Mouse (Mus musculus) kidney, embryonic 14.5 days (tissue): ENCODE data around the gene Lrrfip1. TPM values are rescaled to one million over a fixed set of nuclear protein-coding genes. Genes with fewer than 3 reads are reported as not detected.

Experiments used
- ATAC-seq: fragments of 200-750 bp; cut with Nextera tagmentation; 2 replicates; pipeline ENCODE4 v1.8.0; 2017; ENCODE audit warnings: moderate number of reproducible peaks, mild to moderate bottlenecking, moderate TSS enrichment, moderate library complexity; ENCODE audit not compliant: low FRiP score, low TSS enrichment
- H3K27ac ChIP-seq: fragments of 300-500 bp; sonication (generic); 2 replicates; pipeline ENCODE4 v1.5.1; 2014; ENCODE audit warnings: low read depth, mild to moderate bottlenecking, low read length, moderate library complexity, mixed read lengths
- H3K27me3 ChIP-seq: fragments of 300-500 bp; sonication (generic); 2 replicates; pipeline ENCODE4 v1.6.1; 2014; ENCODE audit warnings: mild to moderate bottlenecking, low read length; ENCODE audit not compliant: control insufficient read depth, insufficient read depth
- H3K36me3 ChIP-seq: fragments of 300-500 bp; sonication (generic); 2 replicates; pipeline ENCODE4 v1.6.1; 2014; ENCODE audit warnings: low read length, mixed read lengths; ENCODE audit not compliant: control insufficient read depth, insufficient read depth
- H3K4me1 ChIP-seq: fragments of 300-500 bp; sonication (generic); 2 replicates; pipeline ENCODE4 v1.6.1; 2014; ENCODE audit warnings: low read length, mixed read lengths; ENCODE audit not compliant: control insufficient read depth, insufficient read depth
- H3K4me2 ChIP-seq: fragments of 300-500 bp; sonication (generic); replicated peaks from 2 replicates; pipeline ENCODE4 v1.6.1; 2014; ENCODE audit warnings: low read depth, mild to moderate bottlenecking, low read length
- H3K4me3 ChIP-seq: fragments of 300-500 bp; sonication (generic); 2 replicates; pipeline ENCODE4 v1.5.1; 2014; ENCODE audit warnings: mild to moderate bottlenecking, low read length
- H3K9ac ChIP-seq: fragments of 300-500 bp; sonication (generic); 2 replicates; pipeline ENCODE4 v1.6.1; 2014; ENCODE audit warnings: low read depth, mild to moderate bottlenecking, low read length, moderate library complexity
- H3K9me3 ChIP-seq: fragments of 300-500 bp; sonication (generic); 2 replicates; pipeline ENCODE4 v1.6.1; 2016; ENCODE audit warnings: low read length; ENCODE audit not compliant: control insufficient read depth
- WGBS: fragments of 180-500 bp; shearing (Covaris S2); extraction: QIAGEN DNeasy Blood & Tissue Kit; methylation state at CpG from one replicate; pipeline ENCODE4 v1.1.7; 2014; 5-methylcytosine and 5-hydroxymethylcytosine counted together
- polyA plus RNA-seq: library from polyadenylated mRNA; unstranded; fragments of >200 nt; fragmentation: Nextera tagmentation; extraction: Ambion mirVana; gene quantifications from 2 replicates; pipeline ENCODE4 v1.2.1, GENCODE M21; 2014

Lrrfip1 gene
- polyA plus RNA-seq, 1 experiment from 2014 or later, result 33.6 TPM

DNA sequence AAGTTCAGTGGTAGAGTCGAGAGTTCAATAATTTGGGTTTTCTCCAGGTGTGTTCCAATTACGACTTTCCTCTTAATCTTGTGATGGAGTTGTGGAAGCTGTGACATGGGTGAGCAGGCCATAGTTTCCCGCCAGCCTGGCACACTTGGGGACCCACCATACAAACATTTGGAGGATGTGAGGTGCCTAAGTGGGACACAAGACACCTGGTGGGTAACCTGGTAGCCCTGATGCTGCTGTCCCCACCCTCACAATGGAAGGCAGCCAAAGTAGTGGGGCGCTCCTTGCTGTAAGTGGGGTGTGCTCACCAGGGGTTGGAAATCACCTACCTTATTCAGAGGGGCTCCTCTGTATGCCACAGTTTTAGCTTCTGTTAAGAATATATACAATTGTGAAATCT lies 114.1 kb downstream of the Lrrfip1 start:
- Histone ChIP-seq H3K27ac (no peak overlapping the region), H3K27me3 (no peaks in the 10 kb centered on the region), H3K4me3 (no peak overlapping the region), H3K9me3 (no peaks in the 10 kb centered on the region), H3K4me1 (no peaks in the 10 kb centered on the region), H3K4me2 (no peak overlapping the region), H3K9ac (no peak overlapping the region), H3K36me3 (peaks cover 25% of the 10 kb centered on the region; the same call in 1 of the 2 replicates)
- ATAC-seq, result no peak
- WGBS, result 96% methylated on average over 4 of the region's 4 CpGs

DNA sequence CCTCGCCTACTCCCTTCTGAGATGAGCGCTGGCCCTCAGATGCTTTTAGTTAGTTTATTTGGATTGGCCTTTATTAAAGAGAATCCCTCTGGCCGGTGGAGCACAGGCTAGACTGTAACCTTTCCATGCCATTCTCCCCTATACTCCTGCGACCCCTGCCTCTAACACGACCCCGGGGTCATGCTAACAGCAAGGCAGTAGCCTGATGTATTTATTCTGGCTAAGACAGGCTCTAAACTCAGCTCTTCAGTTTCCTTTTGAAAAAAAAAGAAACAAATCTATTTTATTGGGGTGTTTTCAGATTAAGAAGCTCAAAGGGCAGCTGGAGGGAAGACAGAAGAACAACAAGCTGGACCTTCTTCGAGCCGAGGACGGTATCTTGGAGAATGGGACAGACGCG lies 123.6 kb downstream of the Lrrfip1 start:
- no peak for ATAC-seq
- Histone ChIP-seq H3K4me2 (no peak overlapping the region), H3K36me3 (peaks cover 10% of the 10 kb centered on the region; the same call in 1 of the 2 replicates), H3K9ac (no peak overlapping the region), H3K27me3 (no peaks in the 10 kb centered on the region), H3K4me1 (peaks cover 11% of the 10 kb centered on the region), H3K27ac (no peak overlapping the region), H3K9me3 (no peaks in the 10 kb centered on the region), H3K4me3 (no peak overlapping the region)
- 37% methylated on average over 11 of the region's 11 CpGs for WGBS

DNA sequence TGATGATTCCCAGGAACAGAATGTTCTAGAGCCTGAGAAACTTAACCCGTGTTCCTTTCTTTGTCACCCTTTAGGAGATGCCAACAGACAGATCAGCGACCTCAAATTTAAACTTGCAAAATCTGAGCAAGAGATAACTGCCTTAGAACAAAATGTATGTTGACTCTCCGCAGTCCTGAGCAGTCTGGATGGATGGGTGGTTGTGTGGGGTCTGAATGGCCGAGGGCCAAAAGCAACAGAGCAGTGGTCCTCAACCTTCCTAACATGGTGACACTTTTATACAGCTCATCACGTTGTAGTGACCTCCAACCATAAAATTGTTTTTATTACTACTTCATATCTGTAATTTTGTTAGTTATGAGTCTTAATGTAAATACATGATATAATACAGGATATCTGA lies 124.5 kb downstream of the Lrrfip1 start:
- peaks cover 11% of the 10 kb centered on the region; the same call in 1 of the 2 replicates for H3K36me3 ChIP-seq
- no peak for ATAC-seq

DNA sequence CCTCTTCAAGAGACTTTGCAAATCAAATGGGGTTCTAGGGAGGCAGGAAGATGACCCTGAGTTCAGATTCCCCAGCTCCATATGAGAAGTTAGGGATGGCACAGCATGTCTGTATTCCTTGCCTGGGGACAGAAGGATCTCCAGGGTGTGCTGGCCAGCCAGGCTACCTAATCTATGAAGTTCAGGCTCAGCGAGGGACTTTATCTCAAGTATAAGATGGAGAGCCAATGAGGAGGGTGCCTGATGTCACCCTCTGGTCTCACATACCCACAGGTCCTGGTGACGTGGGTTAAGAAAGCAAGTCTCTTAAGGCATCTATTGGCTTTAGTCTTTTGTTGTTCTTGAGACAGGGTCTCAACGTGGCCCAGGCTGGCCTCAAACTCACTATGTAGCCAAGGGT lies 124.9 kb downstream of the Lrrfip1 start:
- no peak overlapping the region for H3K4me2 ChIP-seq
- H3K9me3 ChIP-seq, result no peaks in the 10 kb centered on the region
- H3K27me3 ChIP-seq, result no peaks in the 10 kb centered on the region
- 89% methylated on average over 3 of the region's 3 CpGs for WGBS
- H3K27ac ChIP-seq, result no peak overlapping the region
- no peak overlapping the region for H3K4me3 ChIP-seq
- no peak for ATAC-seq
- H3K4me1 ChIP-seq, result peaks cover 11% of the 10 kb centered on the region
- H3K36me3 ChIP-seq, result peaks cover 16% of the 10 kb centered on the region; the same call in 1 of the 2 replicates
- no peak overlapping the region for H3K9ac ChIP-seq

More for the DNA sequence above, 124.5 kb downstream of the Lrrfip1 start:
- Histone ChIP-seq H3K4me3 (no peak overlapping the region), H3K27me3 (no peaks in the 10 kb centered on the region), H3K9ac (no peak overlapping the region), H3K27ac (no peak overlapping the region), H3K4me2 (no peak overlapping the region), H3K9me3 (no peaks in the 10 kb centered on the region), H3K4me1 (peaks cover 11% of the 10 kb centered on the region)
- WGBS, result 64% methylated on average over 5 of the region's 5 CpGs

DNA sequence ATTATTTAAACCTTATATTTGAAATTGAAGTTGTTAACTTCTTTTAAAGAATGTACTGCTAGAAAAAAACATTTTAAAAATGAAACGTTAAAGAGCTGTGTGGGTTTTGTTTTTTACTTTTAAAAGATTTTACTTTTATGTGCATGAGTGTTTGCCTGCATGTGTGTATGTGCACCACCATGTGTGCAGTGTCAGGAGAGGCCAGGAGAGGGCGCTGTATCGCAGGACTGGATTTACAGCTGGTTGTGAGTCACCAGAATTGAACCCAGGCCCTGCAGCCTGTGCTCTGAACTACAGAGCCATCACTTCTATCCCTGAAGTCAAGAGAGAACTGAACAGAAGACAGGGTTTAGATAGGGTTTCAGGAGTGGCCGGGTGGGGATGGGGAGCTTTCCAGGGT lies 130.3 kb downstream of the Lrrfip1 start:
- no peak for ATAC-seq
- no peaks in the 10 kb centered on the region for H3K4me1 ChIP-seq
- 93% methylated on average over 4 of the region's 4 CpGs for WGBS

DNA sequence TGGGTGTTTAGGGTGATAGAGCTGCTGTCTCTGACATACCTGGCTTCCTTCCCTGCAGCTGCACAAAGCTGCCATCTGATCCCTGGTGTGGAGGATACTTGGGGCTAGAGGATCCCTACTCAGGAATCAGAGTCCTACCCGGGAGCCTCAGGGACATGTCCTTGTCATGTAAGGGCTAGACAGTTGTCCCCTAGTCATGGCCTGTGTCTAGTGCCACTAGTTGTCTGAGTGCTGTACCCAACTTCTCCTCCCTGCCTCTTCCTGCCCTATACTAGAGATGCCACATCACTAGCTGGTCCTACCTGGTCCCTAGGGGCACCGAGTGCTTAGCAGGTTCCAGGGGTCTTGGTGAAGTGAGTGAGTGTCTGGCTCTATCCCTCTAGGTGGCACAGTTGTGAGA lies 138.5 kb downstream of the Lrrfip1 start:
- Histone ChIP-seq H3K9me3 (no peaks in the 10 kb centered on the region), H3K36me3 (no peaks in the 10 kb centered on the region), H3K9ac (no peak overlapping the region), H3K4me2 (no peak overlapping the region), H3K4me3 (no peak overlapping the region), H3K27ac (no peak overlapping the region), H3K4me1 (no peaks in the 10 kb centered on the region), H3K27me3 (no peaks in the 10 kb centered on the region)
- no peak for ATAC-seq
- WGBS, result 76% methylated on average over 2 of the region's 2 CpGs

More for the DNA sequence above, 130.3 kb downstream of the Lrrfip1 start:
- Histone ChIP-seq H3K4me3 (no peak overlapping the region), H3K9ac (no peak overlapping the region), H3K9me3 (peaks cover 3% of the 10 kb centered on the region; the same call in 1 of the 2 replicates), H3K27ac (no peak overlapping the region), H3K4me2 (no peak overlapping the region), H3K27me3 (no peaks in the 10 kb centered on the region), H3K36me3 (peaks cover 14% of the 10 kb centered on the region; the same call in 1 of the 2 replicates)

DNA sequence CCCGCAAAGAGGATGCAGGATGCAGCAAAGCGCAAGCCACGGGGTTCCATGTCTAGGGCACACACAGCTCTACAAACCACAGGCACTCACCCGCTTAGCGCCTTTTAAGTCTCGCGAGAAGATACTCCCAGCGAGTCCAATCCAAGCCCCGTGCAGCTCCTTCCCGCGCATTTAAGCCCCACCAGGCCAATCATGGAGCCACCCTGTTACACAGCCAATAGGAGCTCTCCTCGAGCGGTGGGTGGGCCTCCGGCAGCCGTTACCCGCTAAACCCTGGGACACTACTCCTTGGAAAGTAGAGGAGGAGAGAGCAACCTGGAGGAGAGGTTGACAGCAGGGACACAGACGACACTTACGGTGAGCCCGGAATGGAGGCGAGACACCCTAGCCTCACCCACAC lies 146.3 kb downstream of the Lrrfip1 start, which contains the start of gene Rbm44:
Gene Rbm44 (plus strand): TSS at position 277 of the 400 bp plus-strand sequence.
- Histone ChIP-seq H3K36me3 (no peaks in the 10 kb centered on the region), H3K4me3 (no peak within 1 kb of the TSS), H3K9me3 (no peaks in the 10 kb centered on the region), H3K9ac (no peak within 1 kb of the TSS), H3K4me1 (no peaks in the 10 kb centered on the region), H3K4me2 (no peak within 1 kb of the TSS), H3K27me3 (no peaks in the 10 kb centered on the region), H3K27ac (no peak within 1 kb of the TSS)
- WGBS, result 67% methylated on average over 20 of the region's 20 CpGs
- no peak for ATAC-seq

DNA sequence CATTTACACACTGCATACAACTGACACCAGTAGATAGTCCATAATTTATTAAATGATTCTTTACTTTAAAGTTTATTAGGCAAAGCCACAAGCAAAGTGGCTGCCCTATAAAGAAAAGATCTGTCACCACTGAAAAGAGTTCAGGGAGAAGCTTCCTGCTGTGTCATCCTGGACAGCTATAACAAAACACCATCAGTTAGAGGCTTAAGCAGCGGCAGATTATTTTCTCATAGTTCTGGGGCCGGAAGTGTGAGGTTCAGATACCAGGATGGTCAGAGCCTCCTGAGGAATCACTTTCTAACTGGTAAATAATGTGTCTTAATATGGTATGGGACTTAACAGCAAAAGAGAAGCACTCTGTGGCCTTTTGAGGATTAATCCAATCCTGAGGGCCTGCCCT lies 153.0 kb downstream of the Lrrfip1 start:
- H3K27ac ChIP-seq, result no peak overlapping the region
- 89% methylated on average over 2 of the region's 2 CpGs for WGBS
- no peaks in the 10 kb centered on the region for H3K9me3 ChIP-seq
- no peaks in the 10 kb centered on the region for H3K36me3 ChIP-seq
- no peak overlapping the region for H3K4me3 ChIP-seq
- no peaks in the 10 kb centered on the region for H3K4me1 ChIP-seq
- ATAC-seq, result no peak
- no peaks in the 10 kb centered on the region for H3K27me3 ChIP-seq
- no peak overlapping the region for H3K9ac ChIP-seq
- H3K4me2 ChIP-seq, result no peak overlapping the region

DNA sequence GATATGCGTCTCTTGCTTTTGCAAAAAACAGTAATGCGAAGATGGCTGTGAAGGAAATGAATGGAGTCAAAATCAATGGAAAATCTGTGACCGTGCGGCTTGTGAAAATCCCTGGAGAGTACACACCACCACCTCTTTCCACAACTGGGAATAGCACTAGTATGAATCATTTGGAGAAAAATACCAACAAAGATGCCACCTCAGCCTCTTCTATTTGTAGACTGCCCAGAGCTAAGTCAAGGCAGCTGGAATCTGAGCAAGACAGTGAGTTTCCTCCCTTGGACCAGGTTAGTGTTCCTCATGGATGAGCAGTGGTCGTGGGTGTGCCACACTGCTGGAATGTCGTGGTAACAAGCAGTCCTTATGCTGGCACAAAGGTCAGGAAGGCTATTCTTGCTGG lies 168.3 kb downstream of the Lrrfip1 start:
- Histone ChIP-seq H3K4me2 (no peak overlapping the region), H3K27ac (no peak overlapping the region), H3K9me3 (no peaks in the 10 kb centered on the region), H3K4me3 (no peak overlapping the region), H3K27me3 (no peaks in the 10 kb centered on the region), H3K9ac (no peak overlapping the region), H3K4me1 (no peaks in the 10 kb centered on the region), H3K36me3 (no peaks in the 10 kb centered on the region)
- 79% methylated on average over 6 of the region's 6 CpGs for WGBS
- ATAC-seq, result no peak
